Mouse (Mus musculus) layer of hippocampus, adult 18-20 months (tissue): Measurements from ENCODE around the gene Fate1. TPM values are rescaled to one million over a fixed set of nuclear protein-coding genes. Genes with fewer than 3 reads are reported as not detected.

Source experiments
- total RNA-seq, 2 experiments: library from RNA; stranded (reverse); gene quantifications; 2 replicates each; pipeline ENCODE4 v1.2.3; 2021

Gene Fate1
- total RNA-seq, 2 experiments from 2014 or later, result not detected

Other genes starting within 250 kb of the Fate1 start
- gene Vma21, start 157.1 kb upstream of the Fate1 start, total RNA-seq, result 10 to 100 TPM; 29.0 to 32.7 TPM
- gene Gm1141, start 52.0 kb upstream of the Fate1 start, total RNA-seq, result under 1 TPM; 0.40 to 0.71 TPM
- gene Prrg3, start 10.4 kb upstream of the Fate1 start, total RNA-seq, result 10 to 100 TPM; 19.3 to 21.2 TPM
- under 1 TPM; 0.13 to 0.40 TPM for gene Cnga2, start 18.9 kb downstream of the Fate1 start, total RNA-seq
- gene Magea4, start 249.0 kb downstream of the Fate1 start, total RNA-seq, result not detected